ENCODE assay signal across 8 mouse cellular contexts in the genomic region with DNA sequence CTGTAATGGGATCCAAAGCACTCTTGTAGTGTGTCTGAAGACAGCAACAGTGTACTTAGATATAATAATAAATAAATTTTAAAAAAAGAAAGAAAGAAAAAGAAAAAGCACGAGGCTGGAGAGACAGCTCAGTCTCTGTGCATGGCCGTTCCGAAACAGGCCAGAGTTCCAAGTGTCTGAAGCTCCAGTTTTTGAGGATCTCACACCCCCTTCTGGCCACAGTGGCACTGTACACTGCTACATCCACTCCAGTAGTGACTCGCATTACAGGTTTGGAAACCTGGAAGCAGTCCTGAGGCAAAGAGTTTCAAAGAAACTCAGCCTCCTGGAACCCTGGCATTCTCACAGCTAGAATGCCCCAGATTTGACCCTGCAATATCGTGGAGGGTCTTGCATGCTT. TPM values are rescaled to one million over a fixed set of nuclear protein-coding genes. Genes with fewer than 3 reads are reported as not detected.
DNase-seq lines count a peak whose midpoint lies in the region; ATAC-seq and TF ChIP-seq lines count a peak whose summit lies in the region.

No protein-coding gene starts in this region.

- DNase-seq in heart, adult 2 months: peak; percentile 71 to 78
- DNase-seq in heart, adult 11 months: no peak
- peak; percentile 71 for DNase-seq in cerebellum, adult 8-10 months
- peak; percentile 88 for DNase-seq in kidney, postnatal 14 days
- DNase-seq in lung, postnatal 25 days (ENCODE audit: low spot score): peak; percentile 88
- peak; percentile 84 for DNase-seq in stomach, postnatal 0 days (ENCODE audit: low spot score)

- TF ChIP-seq EP300 in heart, adult 2 months (IDR thresholded peaks at IDR 0.05; ENCODE audit: insufficient read depth, low read depth, low read length): peak; percentile 90
- no peak for TF ChIP-seq EP300 in stomach, postnatal 0 days (optimal IDR thresholded peaks at IDR 0.05)

- intact Hi-C loops in heart, adult 2 months (cut with DNase I): loop anchor here (1.0 kb wide), 2 partner anchors 77 to 122 kb away; no protein-coding TSS in a partner anchor

- no peaks in the 10 kb centered on the region; the same call in 1 of the 2 replicates for H3K4me1 ChIP-seq in heart, adult 2 months (ENCODE audit: control insufficient read depth, insufficient read depth, low read length)
- peaks cover 36% of the 10 kb centered on the region for H3K4me1 ChIP-seq in E14TG2a.4 (replicated peaks; ENCODE audit: low read depth, low read length)
- no peaks in the 10 kb centered on the region for H3K4me1 ChIP-seq in stomach, postnatal 0 days (replicated peaks; ENCODE audit: control insufficient read depth, insufficient read depth)

- H3K4me3 ChIP-seq in heart, adult 2 months: no peak overlapping the region
- no peak overlapping the region for H3K4me3 ChIP-seq in E14TG2a.4 (replicated peaks; ENCODE audit: low read length)
- no peak overlapping the region for H3K4me3 ChIP-seq in stomach, postnatal 0 days (ENCODE audit: low read depth, low read length)

- H3K27ac ChIP-seq in heart, adult 2 months: no peak overlapping the region
- no peak overlapping the region for H3K27ac ChIP-seq in stomach, postnatal 0 days (replicated peaks)

- H3K79me2 ChIP-seq in heart, adult 2 months (replicated peaks; ENCODE audit: control insufficient read depth, insufficient read depth, low read length): no peaks in the 10 kb centered on the region

- peak; percentile 49 for ATAC-seq in granulocyte monocyte progenitor cell, adult 5-6 weeks (replicated peaks; ENCODE audit: poor library complexity, severe bottlenecking)
- ATAC-seq in stomach, postnatal 0 days (ENCODE audit: low FRiP score, low TSS enrichment): peak; percentile 80

- no peak overlapping the region for H3K9ac ChIP-seq in heart, adult 2 months (ENCODE audit: low read depth, low read length)
- H3K9ac ChIP-seq in stomach, postnatal 0 days (ENCODE audit: low read length): no peak overlapping the region

- no peaks in the 10 kb centered on the region for H3K27me3 ChIP-seq in heart, adult 2 months (ENCODE audit: control insufficient read depth, insufficient read depth, low read length)
- no peaks in the 10 kb centered on the region for H3K27me3 ChIP-seq in E14TG2a.4 (ENCODE audit: insufficient read depth, low read length)
- H3K27me3 ChIP-seq in stomach, postnatal 0 days (ENCODE audit: control insufficient read depth, insufficient read depth, low read length): no peaks in the 10 kb centered on the region

- 12% methylated on average over 5 of the region's 5 CpGs for WGBS in heart, adult 2 months
- WGBS in stomach, postnatal 0 days: 18% methylated on average over 5 of the region's 5 CpGs

- TF ChIP-seq CTCF in heart, adult 2 months (IDR thresholded peaks at IDR 0.05): peak; percentile 95
- peak; percentile 52 for TF ChIP-seq CTCF in E14TG2a.4 (conservative IDR thresholded peaks at IDR 0.05; ENCODE audit: low read length)
- TF ChIP-seq CTCF in stomach, postnatal 0 days (IDR thresholded peaks at IDR 0.05; ENCODE audit: low read depth): peak; percentile 89

- no peaks in the 10 kb centered on the region for H3K36me3 ChIP-seq in heart, adult 2 months (ENCODE audit: control insufficient read depth, insufficient read depth, low read length)
- H3K36me3 ChIP-seq in E14TG2a.4 (ENCODE audit: insufficient read depth, low read length): peaks cover 78% of the 10 kb centered on the region
- H3K36me3 ChIP-seq in stomach, postnatal 0 days (ENCODE audit: control insufficient read depth, insufficient read depth, low read length): peaks cover 27% of the 10 kb centered on the region

- TF ChIP-seq POLR2A in heart, adult 2 months (IDR thresholded peaks at IDR 0.05; ENCODE audit: insufficient read depth, low read depth, low read length): no peak

- no peaks in the 10 kb centered on the region for H3K9me3 ChIP-seq in E14TG2a.4 (ENCODE audit: low read length)
- H3K9me3 ChIP-seq in stomach, postnatal 0 days (ENCODE audit: control insufficient read depth, low read length): no peaks in the 10 kb centered on the region

- no peak overlapping the region for H3K4me2 ChIP-seq in stomach, postnatal 0 days (replicated peaks; ENCODE audit: low read depth)

RNA-seq across cellular contexts. Expression of gene Mknk2, which starts 9.9 kb away (rescaled TPM):
- total RNA-seq in heart, adult 2 months (2021): 100 to 1,000 TPM; 176 to 229 TPM
- 199 and 208 TPM in 2 replicates for polyA plus RNA-seq in heart, adult 2 months (2012; rRNA removed)
- 49.2 and 63.3 TPM in 2 replicates for total RNA-seq in granulocyte monocyte progenitor cell, adult 5-6 weeks (2014; fragmentation: Nextera tagmentation)
- 37.7 and 58.0 TPM in 2 replicates for total RNA-seq in granulocyte monocyte progenitor cell, adult 5-6 weeks (2017)
- 55.2 and 61.7 TPM in 2 replicates for polyA plus RNA-seq in stomach, postnatal 0 days (2015; fragmentation: Nextera tagmentation; extraction: Ambion mirVana)

RNA-seq across cellular contexts. Expression of gene Mob3a, which starts 13.9 kb away (rescaled TPM):
- 1 to 10 TPM; 7.4 to 7.6 TPM for total RNA-seq in heart, adult 2 months (2021)
- 11.7 and 13.6 TPM in 2 replicates for polyA plus RNA-seq in heart, adult 2 months (2012; rRNA removed)
- total RNA-seq in granulocyte monocyte progenitor cell, adult 5-6 weeks (2014; fragmentation: Nextera tagmentation): 34.1 and 37.2 TPM in 2 replicates
- total RNA-seq in granulocyte monocyte progenitor cell, adult 5-6 weeks (2017): 34.2 and 59.8 TPM in 2 replicates
- 22.9 and 23.9 TPM in 2 replicates for polyA plus RNA-seq in stomach, postnatal 0 days (2015; fragmentation: Nextera tagmentation; extraction: Ambion mirVana)

RNA-seq across cellular contexts. Expression of gene Izumo4, which starts 14.1 kb away (rescaled TPM):
- 1 to 10 TPM; 3.4 to 3.8 TPM for total RNA-seq in heart, adult 2 months (2021)
- polyA plus RNA-seq in heart, adult 2 months (2012; rRNA removed): 13.3 and 15.6 TPM in 2 replicates
- 9.0 and 17.3 TPM in 2 replicates for total RNA-seq in granulocyte monocyte progenitor cell, adult 5-6 weeks (2014; fragmentation: Nextera tagmentation)
- total RNA-seq in granulocyte monocyte progenitor cell, adult 5-6 weeks (2017): 7.1 and 7.8 TPM in 2 replicates
- polyA plus RNA-seq in stomach, postnatal 0 days (2015; fragmentation: Nextera tagmentation; extraction: Ambion mirVana): 14.8 and 18.0 TPM in 2 replicates

RNA-seq across cellular contexts. Expression of gene Btbd2, which starts 31.0 kb away (rescaled TPM):
- total RNA-seq in heart, adult 2 months (2021): 10 to 100 TPM; 43.7 to 44.2 TPM
- polyA plus RNA-seq in heart, adult 2 months (2012; rRNA removed): 57.3 and 60.1 TPM in 2 replicates
- 26.1 and 34.6 TPM in 2 replicates for total RNA-seq in granulocyte monocyte progenitor cell, adult 5-6 weeks (2014; fragmentation: Nextera tagmentation)
- total RNA-seq in granulocyte monocyte progenitor cell, adult 5-6 weeks (2017): 13.3 and 34.8 TPM in 2 replicates
- polyA plus RNA-seq in stomach, postnatal 0 days (2015; fragmentation: Nextera tagmentation; extraction: Ambion mirVana): 28.3 and 30.0 TPM in 2 replicates

RNA-seq across cellular contexts. Expression of gene Ap3d1, which starts 54.2 kb away (rescaled TPM):
- total RNA-seq in heart, adult 2 months (2021): 10 to 100 TPM; 40.2 to 42.6 TPM
- 52.9 and 66.5 TPM in 2 replicates for polyA plus RNA-seq in heart, adult 2 months (2012; rRNA removed)
- total RNA-seq in granulocyte monocyte progenitor cell, adult 5-6 weeks (2014; fragmentation: Nextera tagmentation): 43.2 and 47.8 TPM in 2 replicates
- 34.5 and 42.2 TPM in 2 replicates for total RNA-seq in granulocyte monocyte progenitor cell, adult 5-6 weeks (2017)
- polyA plus RNA-seq in stomach, postnatal 0 days (2015; fragmentation: Nextera tagmentation; extraction: Ambion mirVana): 38.7 and 42.7 TPM in 2 replicates

Comparison
In these comparisons a context has a peak if more than half of its experiments do, and no peak if none do; other contexts are left out.
1. RNA of gene Mob3a, which starts 13.9 kb away (total RNA-seq): 34.1 to 59.8 TPM in granulocyte monocyte progenitor cell, adult 5-6 weeks; 7.4 to 7.6 TPM in heart, adult 2 months; every median in the first group is over 4 times any median in the second.
2. Peak in every context shown above with its lines, with median percentiles within 50 percentile points of each other: CTCF ChIP-seq.